Mouse (Mus musculus) MEL (cell line): Measurements from ENCODE around the gene Acot7. TPM values are rescaled to one million over a fixed set of nuclear protein-coding genes. Genes with fewer than 3 reads are reported as not detected.

Experiments used
- DNase-seq: peaks from one replicate; pipeline ENCODE4 v3.0.0; 2011; ENCODE audit warnings: low read depth, low spot score
- H3K27ac ChIP-seq: 2 replicates; pipeline ENCODE4 v1.5.1; 2012; ENCODE audit warnings: low read depth, mild to moderate bottlenecking, control low read depth, low read length, moderate library complexity; ENCODE audit not compliant: control insufficient read depth
- H3K27me3 ChIP-seq, 2 experiments: fragments of 150-350 bp in 1 of 2; sonication (generic) in 1 of 2; 2 replicates each; pipeline ENCODE4 v1.6.1; 2012; ENCODE audit warnings: low read length in 2 of 2, mild to moderate bottlenecking in 2 of 2, improper control_type of control experiment in 1 of 2, moderate library complexity in 1 of 2; ENCODE audit not compliant: insufficient read depth in 2 of 2, control insufficient read depth in 1 of 2
- H3K36me3 ChIP-seq, 2 experiments: 2 replicates each; pipeline ENCODE4 v1.6.1; 2012 to 2014; ENCODE audit warnings: low read length in 2 of 2, improper control_type of control experiment in 1 of 2, inconsistent platforms in 1 of 2, mild to moderate bottlenecking in 1 of 2; ENCODE audit not compliant: insufficient read depth in 2 of 2, control insufficient read depth in 1 of 2
- H3K4me1 ChIP-seq, 2 experiments: fragments of 150-350 bp in 1 of 2; sonication (generic) in 1 of 2; 2 replicates each; pipeline ENCODE4 v1.6.1; 2012; ENCODE audit warnings: low read length in 2 of 2, improper control_type of control experiment in 1 of 2, mild to moderate bottlenecking in 1 of 2; ENCODE audit not compliant: insufficient read depth in 2 of 2, control insufficient read depth in 1 of 2
- H3K4me3 ChIP-seq, 2 experiments: fragments of 150-350 bp in 1 of 2; sonication (generic) in 1 of 2; 2 replicates each; pipeline ENCODE4 v1.5.1; 2012; ENCODE audit warnings: low read depth in 2 of 2, low read length in 2 of 2, mild to moderate bottlenecking in 2 of 2, moderate library complexity in 2 of 2, control low read depth in 1 of 2, improper control_type of control experiment in 1 of 2; ENCODE audit not compliant: control insufficient read depth in 1 of 2, insufficient read depth in 1 of 2
- H3K79me2 ChIP-seq: 2 replicates; pipeline ENCODE4 v1.6.1; 2012; ENCODE audit warnings: mild to moderate bottlenecking, low read length, moderate library complexity; ENCODE audit not compliant: control insufficient read depth, poor library complexity, insufficient read depth
- H3K9ac ChIP-seq: 2 replicates; pipeline ENCODE4 v1.6.1; 2012; ENCODE audit warnings: low read depth, mild to moderate bottlenecking, control low read depth, low read length, moderate library complexity; ENCODE audit not compliant: control insufficient read depth, poor library complexity, severe bottlenecking
- H3K9me3 ChIP-seq: fragments of 150-350 bp; sonication (generic); replicated peaks from 2 replicates; pipeline ENCODE4 v1.6.1; 2012; ENCODE audit warnings: mild to moderate bottlenecking, low read length, improper control_type of control experiment, moderate library complexity; ENCODE audit not compliant: insufficient read depth
- BHLHE40 ChIP-seq: IDR thresholded peaks from 2 replicates; pipeline ENCODE4 v1.6.1; 2012; ENCODE audit warnings: low read depth, mild to moderate bottlenecking, inconsistent platforms, low read length, improper control_type of control experiment, borderline replicate concordance
- CHD1 ChIP-seq: IDR thresholded peaks from 2 replicates; pipeline ENCODE4 v1.6.1; 2012; ENCODE audit warnings: low read depth, mild to moderate bottlenecking, inconsistent platforms, low read length, improper control_type of control experiment
- CTCF ChIP-seq, 3 experiments: IDR thresholded peaks in 2 of 3; conservative IDR thresholded peaks in 1 of 3; 2 replicates each; pipeline ENCODE4 v1.5.1; 2011 to 2012; ENCODE audit warnings: low read length in 3 of 3, low read depth in 2 of 3, mild to moderate bottlenecking in 2 of 3, improper control_type of control experiment in 1 of 3, inconsistent platforms in 1 of 3, mixed read lengths in 1 of 3, moderate library complexity in 1 of 3; ENCODE audit not compliant: control insufficient read depth in 1 of 3, insufficient read depth in 1 of 3, poor library complexity in 1 of 3, severe bottlenecking in 1 of 3
- ELF1 ChIP-seq: IDR thresholded peaks from 2 replicates; pipeline ENCODE4 v1.6.1; 2014; ENCODE audit warnings: low read depth, mild to moderate bottlenecking, inconsistent platforms, low read length, improper control_type of control experiment, moderate library complexity
- GABPA ChIP-seq: IDR thresholded peaks from 2 replicates; pipeline ENCODE4 v1.6.1; 2012; ENCODE audit warnings: low read depth, mild to moderate bottlenecking, inconsistent platforms, low read length, improper control_type of control experiment, moderate library complexity
- KAT2A ChIP-seq: conservative IDR thresholded peaks from 2 replicates; pipeline ENCODE4 v1.6.1; 2012; ENCODE audit warnings: low read depth, low read length, improper control_type of control experiment, inconsistent platforms
- MAFK ChIP-seq: IDR thresholded peaks from 2 replicates; pipeline ENCODE4 v1.6.1; 2011; ENCODE audit warnings: low read depth, mild to moderate bottlenecking, low read length, improper control_type of control experiment, borderline replicate concordance
- MAX ChIP-seq: IDR thresholded peaks from 2 replicates; pipeline ENCODE4 v1.6.1; 2011; ENCODE audit warnings: low read length, improper control_type of control experiment
- MAZ ChIP-seq: IDR thresholded peaks from 2 replicates; pipeline ENCODE4 v1.6.1; 2012; ENCODE audit warnings: low read depth, mild to moderate bottlenecking, inconsistent platforms, low read length, improper control_type of control experiment
- MXI1 ChIP-seq: IDR thresholded peaks from 2 replicates; pipeline ENCODE4 v1.6.1; 2011; ENCODE audit warnings: mild to moderate bottlenecking, low read depth, low read length, improper control_type of control experiment
- MYC ChIP-seq: IDR thresholded peaks from 2 replicates; pipeline ENCODE4 v1.6.1; 2011; ENCODE audit warnings: low read depth, mild to moderate bottlenecking, low read length, improper control_type of control experiment, moderate library complexity
- NELFE ChIP-seq: IDR thresholded peaks from 2 replicates; pipeline ENCODE4 v1.6.1; 2011; ENCODE audit warnings: low read depth, low read length, improper control_type of control experiment
- NRF1 ChIP-seq: IDR thresholded peaks from 2 replicates; pipeline ENCODE4 v1.6.1; 2014; ENCODE audit warnings: low read depth, mild to moderate bottlenecking, inconsistent platforms, low read length, improper control_type of control experiment, moderate library complexity; ENCODE audit not compliant: poor library complexity, insufficient read depth, severe bottlenecking
- POLR2A ChIP-seq, 2 experiments: IDR thresholded peaks; 2 replicates each; pipeline ENCODE4 v1.6.1; 2011 to 2012; ENCODE audit warnings: low read length in 2 of 2, mild to moderate bottlenecking in 2 of 2, control low read depth in 1 of 2, improper control_type of control experiment in 1 of 2, low read depth in 1 of 2, moderate library complexity in 1 of 2; ENCODE audit not compliant: control insufficient read depth in 1 of 2, insufficient read depth in 1 of 2, poor library complexity in 1 of 2
- POLR2AphosphoS5 ChIP-seq: IDR thresholded peaks from 2 replicates; pipeline ENCODE4 v1.6.1; 2012; ENCODE audit warnings: low read depth, borderline replicate concordance, mild to moderate bottlenecking, inconsistent platforms, low read length, moderate library complexity, mixed read lengths
- RCOR1 ChIP-seq: IDR thresholded peaks from 2 replicates; pipeline ENCODE4 v1.6.1; 2012; ENCODE audit warnings: low read depth, mild to moderate bottlenecking, inconsistent platforms, low read length, improper control_type of control experiment
- SIN3A ChIP-seq: IDR thresholded peaks from 2 replicates; pipeline ENCODE4 v1.6.1; 2012; ENCODE audit warnings: low read length, improper control_type of control experiment, inconsistent platforms
- SMC3 ChIP-seq: IDR thresholded peaks from 2 replicates; pipeline ENCODE4 v1.6.1; 2011; ENCODE audit warnings: low read depth, low read length, improper control_type of control experiment
- TCF12 ChIP-seq: IDR thresholded peaks from 2 replicates; pipeline ENCODE4 v1.6.1; 2014; ENCODE audit warnings: low read depth, mild to moderate bottlenecking, inconsistent platforms, low read length, improper control_type of control experiment, moderate library complexity
- USF1 ChIP-seq: IDR thresholded peaks from 2 replicates; pipeline ENCODE4 v1.6.1; 2014; ENCODE audit warnings: low read depth, mild to moderate bottlenecking, inconsistent platforms, low read length, improper control_type of control experiment, moderate library complexity
- ZKSCAN1 ChIP-seq: IDR thresholded peaks from 2 replicates; pipeline ENCODE4 v1.6.1; 2012; ENCODE audit warnings: low read depth, mild to moderate bottlenecking, inconsistent platforms, low read length, improper control_type of control experiment, moderate library complexity
- ZMIZ1 ChIP-seq: IDR thresholded peaks from 2 replicates; pipeline ENCODE4 v1.6.1; 2012; ENCODE audit warnings: low read depth, mild to moderate bottlenecking, inconsistent platforms, low read length, improper control_type of control experiment, moderate library complexity
- ZNF384 ChIP-seq: IDR thresholded peaks from 2 replicates; pipeline ENCODE4 v1.6.1; 2012; ENCODE audit warnings: low read depth, mild to moderate bottlenecking, inconsistent platforms, low read length, improper control_type of control experiment
- polyA plus RNA-seq, 2 experiments: library from polyadenylated mRNA; stranded (reverse) in 1 of 2; unstranded in 1 of 2; fragments of >175 nt in 1 of 2; fragments of >200 nt in 1 of 2; gene quantifications; 2 replicates each; pipeline versions ENCODE4 v1.2.1 to v1.2.4; 2012; ENCODE audit warnings: low replicate concordance in 2 of 2, low read depth in 1 of 2; ENCODE audit not compliant: insufficient read length in 2 of 2, insufficient read depth in 1 of 2, missing spikeins in 1 of 2
- total RNA-seq: library from RNA; depleted of rRNA; stranded (reverse); fragments of 300-350 nt; gene quantifications from 2 replicates; pipeline ENCODE4 v1.2.3, GENCODE M21; 2012

The Acot7 gene
- total and polyA plus RNA-seq, 3 experiments: 92.7 to 127 TPM; not detected in 1

GRCm38 (mm10) chr4:152150546-152150945 lies 27.4 kb upstream of the Acot7 start:
- Histone ChIP-seq H3K36me3 (peaks cover 0 to 31% of the 10 kb centered on the region in 2 experiments; a peak in 2 of 4 replicates), H3K9me3 (no peaks in the 10 kb centered on the region), H3K27me3 (no peaks in the 10 kb centered on the region), H3K27ac (no peak overlapping the region), H3K4me3 (no peak overlapping the region), H3K4me1 (peaks cover 0 to 52% of the 10 kb centered on the region in 2 experiments; a peak in 3 of 4 replicates), H3K79me2 (no peaks in the 10 kb centered on the region; the same call in 1 of the 2 replicates), H3K9ac (0 out of 2 replicates have a peak overlapping the region, but pooled peaks have one; percentile 3)
- DNase-seq: no peak
- peak; percentile 58; the same call in 1 of the 2 replicates for TF ChIP-seq MAX
- TF ChIP-seq BHLHE40: no peak
- TF ChIP-seq SIN3A: 0 out of 2 replicates have a peak, but pooled peaks have one; percentile 8
- TF ChIP-seq MXI1: peak; percentile 64; the same call in 1 of the 2 replicates
- peak; percentile 70; the same call in 1 of the 2 replicates for TF ChIP-seq MYC
- TF ChIP-seq USF1: peak; percentile 43; the same call in 1 of the 2 replicates

GRCm38 (mm10) chr4:152151451-152151965 lies 26.4 kb upstream of the Acot7 start:
- peaks cover 0 to 42% of the 10 kb centered on the region in 2 experiments; a peak in 2 of 4 replicates for H3K4me1 ChIP-seq
- peak overlapping the region; percentile 65 for H3K9ac ChIP-seq

GRCm38 (mm10) chr4:152151966-152152544 lies 25.9 kb upstream of the Acot7 start, which contains the start of gene Espn:
TSS of gene Espn (minus strand) at chr4:152152371.
- no peaks in the 10 kb centered on the region for H3K27me3 ChIP-seq
- peak; percentile 93 for DNase-seq
- peaks cover 0 to 21% of the 10 kb centered on the region in 2 experiments; a peak in 2 of 4 replicates for H3K36me3 ChIP-seq
- peaks cover 0 to 37% of the 10 kb centered on the region in 2 experiments; a peak in 2 of 4 replicates for H3K4me1 ChIP-seq
- H3K9me3 ChIP-seq: no peaks in the 10 kb centered on the region
- H3K79me2 ChIP-seq: no peaks in the 10 kb centered on the region; the same call in 1 of the 2 replicates
- peak within 1 kb of the TSS; percentile 45 to 64 for H3K4me3 ChIP-seq
- peak within 1 kb of the TSS; percentile 65 for H3K9ac ChIP-seq
- peak within 1 kb of the TSS; percentile 82 for H3K27ac ChIP-seq
- TF ChIP-seq ZNF384 (no peak), RCOR1 (no peak), MAZ (no peak; the same call in 1 of the 2 replicates), SMC3 (no peak), CHD1 (no peak), TCF12 (0 out of 2 replicates have a peak, but pooled peaks have one; percentile 21), NELFE (peak; percentile 64), POLR2A (IDR thresholded peaks at IDR 0.05; ENCODE audit: control insufficient read depth in 1 of 2, insufficient read depth in 1 of 2, low read depth in 1 of 2, low read length in 2 of 2, poor library complexity in 1 of 2) (peak; percentile 32 to 82; a peak in 2 of 4 replicates), NRF1 (peak; percentile 49), POLR2AphosphoS5 (no peak), CTCF (IDR thresholded peaks at IDR 0.05 in 2 of 3, conservative IDR thresholded peaks at IDR 0.05 in 1 of 3; ENCODE audit: control insufficient read depth in 1 of 3, insufficient read depth in 1 of 3, low read depth in 2 of 3, low read length in 3 of 3, poor library complexity in 1 of 3, severe bottlenecking in 1 of 3) (0 out of 6 replicates have a peak, but pooled peaks of 1 of the 3 experiments have one; percentile 3), GABPA (no peak), ZMIZ1 (peak; percentile 57; the same call in 1 of the 2 replicates), KAT2A (no peak), MAX (no peak)
- TF ChIP-seq, all 39 proteins: peak for 6

More at GRCm38 (mm10) chr4:152151451-152151965, 26.4 kb upstream of the Acot7 start:
- TF ChIP-seq ELF1 (0 out of 2 replicates have a peak, but pooled peaks have one; percentile 52), SIN3A (0 out of 2 replicates have a peak, but pooled peaks have one; percentile 7), MAFK (no peak), ZKSCAN1 (no peak)
- DNase-seq: peak; percentile 76
- Histone ChIP-seq H3K79me2 (no peaks in the 10 kb centered on the region; the same call in 1 of the 2 replicates), H3K9me3 (no peaks in the 10 kb centered on the region), H3K36me3 (peaks cover 0 to 22% of the 10 kb centered on the region in 2 experiments; a peak in 2 of 4 replicates), H3K27me3 (no peaks in the 10 kb centered on the region), H3K4me3 (peak overlapping the region; percentile 45 to 64), H3K27ac (peak overlapping the region; percentile 33)
